Mouse (Mus musculus): ENCODE results near the gene Colq. TPM values are rescaled to one million over a fixed set of nuclear protein-coding genes. Genes with fewer than 3 reads are reported as not detected.
A peak's percentile ranks its signal among the peaks of the same experiment; 100 is the strongest.
"Not testable (repeated sequence)": the region's sequence is repeated elsewhere in the genome, so short reads cannot be mapped to it uniquely, and the experiment has no call there.

Gene Colq
- 0.16 TPM in 2 replicates for polyA plus RNA-seq (2012; rRNA removed)

DNA sequence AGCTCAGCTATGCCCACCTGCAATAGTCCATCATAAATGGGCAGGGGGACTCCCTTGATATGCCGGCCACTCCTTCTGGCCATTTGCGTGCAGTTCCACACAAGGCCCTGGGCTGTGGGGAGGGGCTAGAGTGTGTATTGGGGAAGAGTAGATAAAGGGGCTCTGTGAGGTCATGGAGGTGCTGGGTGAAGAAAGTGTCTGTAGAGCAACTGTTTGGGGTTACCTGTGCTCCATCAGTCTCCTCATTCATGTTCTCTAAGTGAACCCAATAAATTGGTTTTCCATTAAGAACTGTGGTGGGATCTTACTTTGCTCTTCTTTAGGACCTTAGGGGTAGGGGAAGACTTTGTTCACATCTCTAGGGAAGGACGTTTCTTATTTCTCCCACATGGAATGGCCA is at the start of gene Colq:
TSS of gene Colq (minus strand) at position 101 of the 400 bp plus-strand sequence.
- no peak for DNase-seq (ENCODE audit: low read depth)
- TF ChIP-seq POLR2A (IDR thresholded peaks at IDR 0.05; ENCODE audit: borderline replicate concordance, extremely low read depth, insufficient read depth, insufficient read length, poor library complexity, severe bottlenecking) (no peak), CTCF (IDR thresholded peaks at IDR 0.05; ENCODE audit: borderline replicate concordance, extremely low read depth, insufficient read depth, insufficient read length) (no peak)

DNA sequence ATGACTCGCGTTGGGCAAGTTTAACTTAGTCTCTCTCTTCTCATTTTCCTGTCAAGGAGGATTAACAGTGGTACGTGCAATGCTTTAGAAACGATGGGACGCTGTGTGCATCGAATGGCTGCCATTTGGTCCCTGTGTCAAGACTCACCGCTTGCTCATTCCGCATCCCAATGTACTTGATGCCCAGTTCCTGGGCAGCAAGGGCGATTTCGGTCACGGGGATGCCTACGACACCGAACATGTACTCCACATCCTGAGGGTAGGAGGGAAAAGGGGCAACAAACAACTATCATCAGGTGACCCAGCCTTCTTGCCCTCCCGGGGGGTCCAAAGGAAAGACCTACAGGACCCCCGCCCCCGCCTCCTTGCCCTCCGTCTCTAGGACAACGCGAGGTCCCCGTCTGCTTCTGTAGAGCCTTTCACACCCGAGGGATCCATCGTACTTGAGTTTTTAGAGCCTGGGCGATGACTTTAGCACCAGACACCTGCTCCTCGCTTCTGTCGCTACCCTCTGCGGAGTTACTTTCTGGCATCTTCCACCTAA is 49.3 kb upstream of the Colq start, which contains the start of gene Gm49387:
TSS of gene Gm49387 (minus strand) at position 533 of the 544 bp plus-strand sequence.
- TF ChIP-seq POLR2A (IDR thresholded peaks at IDR 0.05; ENCODE audit: borderline replicate concordance, extremely low read depth, insufficient read depth, insufficient read length, poor library complexity, severe bottlenecking) (no peak), CTCF (IDR thresholded peaks at IDR 0.05; ENCODE audit: borderline replicate concordance, extremely low read depth, insufficient read depth, insufficient read length) (no peak)
- DNase-seq (ENCODE audit: low read depth) = no peak

DNA sequence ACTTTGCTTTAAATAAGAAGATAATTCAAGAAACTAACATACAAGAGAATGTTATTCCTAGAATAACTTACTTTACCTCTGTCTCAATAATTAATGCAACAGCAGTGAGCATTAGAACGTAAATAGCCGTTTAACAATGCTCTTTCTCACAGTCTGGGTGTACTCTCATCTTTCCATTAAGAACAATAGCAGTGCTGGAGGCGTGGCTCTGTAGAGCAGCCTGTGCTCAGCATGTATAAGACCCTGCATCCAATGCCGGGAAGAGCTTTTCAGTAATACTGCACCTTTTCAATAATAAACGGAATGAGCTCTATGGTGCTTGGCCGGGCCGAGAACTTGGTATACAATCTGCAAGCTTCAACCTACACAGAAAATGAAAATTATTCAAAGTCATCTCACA is 39.5 kb upstream of the Colq start:
- DNase-seq (ENCODE audit: low read depth) = peak; percentile 62
- TF ChIP-seq CTCF (IDR thresholded peaks at IDR 0.05; ENCODE audit: borderline replicate concordance, extremely low read depth, insufficient read depth, insufficient read length) (no peak), POLR2A (IDR thresholded peaks at IDR 0.05; ENCODE audit: borderline replicate concordance, extremely low read depth, insufficient read depth, insufficient read length, poor library complexity, severe bottlenecking) (no peak)

DNA sequence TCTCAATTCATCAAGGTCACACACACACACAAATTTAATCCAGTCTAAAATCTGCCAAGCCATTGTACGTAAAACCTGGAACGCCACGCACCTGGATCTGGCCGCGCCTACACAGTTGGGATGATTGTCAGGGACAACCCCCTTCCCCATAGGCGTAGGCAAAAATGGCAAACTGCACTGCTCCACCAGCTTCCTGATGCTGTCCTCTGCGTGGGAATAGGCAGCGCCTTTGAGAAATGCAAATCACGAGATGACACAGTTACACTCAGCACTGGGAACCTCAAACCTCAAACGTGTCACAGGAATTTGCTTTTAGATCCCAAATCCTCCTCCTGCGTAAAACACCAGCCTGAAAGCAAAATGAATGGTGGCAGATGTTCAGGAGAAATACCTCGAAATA is 31.6 kb upstream of the Colq start:
- DNase-seq (ENCODE audit: low read depth) = no peak
- TF ChIP-seq CTCF (IDR thresholded peaks at IDR 0.05; ENCODE audit: borderline replicate concordance, extremely low read depth, insufficient read depth, insufficient read length) = no peak
- no peak for TF ChIP-seq POLR2A (IDR thresholded peaks at IDR 0.05; ENCODE audit: borderline replicate concordance, extremely low read depth, insufficient read depth, insufficient read length, poor library complexity, severe bottlenecking)

DNA sequence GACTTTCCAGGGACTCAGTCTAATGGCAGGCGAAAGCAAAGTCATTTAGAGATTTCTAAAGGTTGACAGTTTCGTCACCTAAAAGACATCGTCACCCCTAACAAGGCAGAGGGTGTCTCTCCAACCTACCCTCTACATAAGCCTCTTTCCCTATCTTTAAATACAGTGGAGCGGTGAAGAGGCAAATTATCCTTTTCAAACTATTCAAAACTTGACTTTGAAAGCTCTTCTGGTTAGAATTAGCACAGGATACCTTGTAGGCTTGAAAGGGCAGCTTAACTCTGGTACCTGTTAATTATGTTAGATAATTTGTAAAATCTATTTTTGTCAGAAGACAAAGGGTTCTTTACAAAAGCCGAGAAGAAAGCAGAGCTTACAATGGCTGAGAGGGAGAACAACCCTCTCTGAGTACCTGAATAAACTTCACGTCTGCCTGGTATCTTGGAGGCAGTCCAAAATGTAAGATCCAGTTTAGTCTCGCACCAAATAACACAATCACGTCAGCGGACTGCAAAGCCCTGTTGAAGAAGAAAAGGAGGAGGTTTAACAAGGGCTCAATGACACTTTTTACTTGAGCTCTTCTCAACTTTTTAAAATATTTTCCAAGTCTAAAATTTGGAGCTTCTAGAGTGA is 29.6 kb upstream of the Colq start:
- peak; percentile 47 for DNase-seq (ENCODE audit: low read depth)
- no peak for TF ChIP-seq POLR2A (IDR thresholded peaks at IDR 0.05; ENCODE audit: borderline replicate concordance, extremely low read depth, insufficient read depth, insufficient read length, poor library complexity, severe bottlenecking)
- TF ChIP-seq CTCF (IDR thresholded peaks at IDR 0.05; ENCODE audit: borderline replicate concordance, extremely low read depth, insufficient read depth, insufficient read length) = no peak

DNA sequence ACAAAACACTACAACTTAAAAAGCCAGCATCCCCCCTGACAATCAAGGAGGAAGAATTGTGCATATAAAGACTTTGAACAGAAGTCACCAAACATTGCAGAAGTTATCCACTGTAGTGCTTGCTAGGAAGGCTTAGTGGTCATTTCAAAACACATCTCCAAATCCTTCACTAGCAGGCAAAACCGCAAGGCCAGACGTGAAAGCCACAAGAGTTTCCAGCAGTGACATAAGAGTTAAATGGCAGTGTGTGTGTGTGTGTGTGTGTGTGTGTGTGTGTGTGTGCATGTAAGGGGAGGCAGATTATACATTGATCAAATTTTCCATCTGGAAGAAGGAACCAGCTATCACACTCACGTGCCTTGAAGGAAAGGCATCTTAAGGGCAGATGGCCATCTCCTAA is 26.9 kb upstream of the Colq start:
- TF ChIP-seq POLR2A (IDR thresholded peaks at IDR 0.05; ENCODE audit: borderline replicate concordance, extremely low read depth, insufficient read depth, insufficient read length, poor library complexity, severe bottlenecking) = no peak
- no peak for TF ChIP-seq CTCF (IDR thresholded peaks at IDR 0.05; ENCODE audit: borderline replicate concordance, extremely low read depth, insufficient read depth, insufficient read length)
- DNase-seq (ENCODE audit: low read depth) = no peak

DNA sequence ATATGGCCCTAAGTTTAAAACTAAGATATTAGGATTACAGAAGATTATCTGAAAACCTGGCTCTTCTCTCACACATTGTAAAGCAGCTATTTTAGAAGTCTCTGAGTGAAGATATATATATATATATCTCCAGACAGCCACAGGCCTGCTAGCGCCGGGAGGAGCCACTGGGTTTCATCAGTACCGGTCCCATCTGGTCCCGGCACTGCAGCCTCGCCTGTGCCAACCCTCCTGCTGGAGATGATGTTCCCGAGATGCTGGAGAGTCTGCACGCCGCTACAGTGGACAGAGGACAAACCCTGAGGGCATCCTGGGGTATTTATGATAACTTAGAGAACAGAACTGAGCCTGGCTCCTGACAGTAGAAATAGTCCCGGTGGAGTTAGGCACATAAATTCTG is 26.1 kb upstream of the Colq start:
- TF ChIP-seq CTCF (IDR thresholded peaks at IDR 0.05; ENCODE audit: borderline replicate concordance, extremely low read depth, insufficient read depth, insufficient read length) (no peak), POLR2A (IDR thresholded peaks at IDR 0.05; ENCODE audit: borderline replicate concordance, extremely low read depth, insufficient read depth, insufficient read length, poor library complexity, severe bottlenecking) (no peak)
- DNase-seq (ENCODE audit: low read depth) = no peak

DNA sequence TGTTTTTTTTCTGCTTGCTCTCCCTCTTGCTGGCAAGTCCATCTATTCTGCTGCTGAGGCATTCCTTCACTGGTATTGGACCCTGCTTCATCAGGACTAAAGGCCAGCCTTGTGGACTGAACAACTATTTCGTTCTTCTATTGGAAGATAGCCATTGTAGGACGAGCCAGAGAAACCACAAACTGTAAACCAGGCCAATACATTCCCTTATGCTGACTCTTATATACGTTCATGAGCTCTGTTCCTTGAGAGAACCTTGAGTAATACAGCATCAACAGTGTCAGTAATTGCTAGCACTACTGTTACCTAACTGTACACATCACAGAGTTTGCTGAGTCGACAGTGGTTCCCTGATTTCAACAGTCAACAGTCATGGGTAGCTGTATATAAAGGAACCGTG is 22.5 kb upstream of the Colq start:
- TF ChIP-seq POLR2A (IDR thresholded peaks at IDR 0.05; ENCODE audit: borderline replicate concordance, extremely low read depth, insufficient read depth, insufficient read length, poor library complexity, severe bottlenecking) = no peak
- no peak for TF ChIP-seq CTCF (IDR thresholded peaks at IDR 0.05; ENCODE audit: borderline replicate concordance, extremely low read depth, insufficient read depth, insufficient read length)
- DNase-seq (ENCODE audit: low read depth) = no peak

DNA sequence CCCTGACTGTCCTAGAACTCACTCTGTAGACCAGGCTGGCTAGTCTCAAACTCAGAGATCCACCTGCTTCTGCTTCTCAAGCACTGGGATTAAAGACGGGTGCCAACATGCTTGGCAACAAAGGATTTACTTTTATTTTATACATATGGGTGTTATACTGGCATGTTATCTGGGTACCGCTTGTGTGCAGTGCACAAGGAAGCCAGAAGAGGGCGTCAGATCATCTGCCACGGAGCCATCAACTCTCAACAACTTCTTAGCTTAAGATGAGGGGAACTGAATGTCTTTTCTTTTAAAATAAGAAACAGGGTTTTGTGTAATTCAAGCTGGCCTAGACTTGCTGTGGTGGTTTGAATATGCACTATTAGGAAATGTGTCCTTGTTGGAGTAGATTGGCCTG is 20.8 kb upstream of the Colq start:
- no peak for DNase-seq (ENCODE audit: low read depth)

DNA sequence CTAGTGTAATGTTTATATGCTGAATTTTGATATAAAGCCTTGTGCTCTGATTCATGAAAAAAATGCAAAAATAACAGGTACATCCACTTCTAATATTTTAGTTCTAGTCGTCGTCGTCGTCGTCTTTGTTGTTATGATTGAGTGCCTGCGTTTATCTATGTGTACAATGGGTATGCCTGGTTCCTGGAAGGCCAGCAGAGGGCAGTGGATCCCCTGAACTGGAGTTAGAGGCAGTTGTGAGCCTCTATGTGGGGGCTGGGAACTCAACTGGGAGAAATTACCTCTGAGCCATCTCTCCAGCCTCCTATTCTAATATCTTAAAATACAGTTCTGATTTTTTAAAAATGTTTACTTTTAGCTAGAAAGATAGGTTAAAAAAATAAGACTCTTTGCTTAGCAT is 14.4 kb upstream of the Colq start:
- no peak for DNase-seq (ENCODE audit: low read depth)
- peak; percentile 14; the same call in 1 of the 2 replicates for TF ChIP-seq CTCF (IDR thresholded peaks at IDR 0.05; ENCODE audit: borderline replicate concordance, extremely low read depth, insufficient read depth, insufficient read length)
- TF ChIP-seq POLR2A (IDR thresholded peaks at IDR 0.05; ENCODE audit: borderline replicate concordance, extremely low read depth, insufficient read depth, insufficient read length, poor library complexity, severe bottlenecking) = no peak

More for the DNA sequence above, 20.8 kb upstream of the Colq start:
- TF ChIP-seq POLR2A (IDR thresholded peaks at IDR 0.05; ENCODE audit: borderline replicate concordance, extremely low read depth, insufficient read depth, insufficient read length, poor library complexity, severe bottlenecking) = no peak
- TF ChIP-seq CTCF (IDR thresholded peaks at IDR 0.05; ENCODE audit: borderline replicate concordance, extremely low read depth, insufficient read depth, insufficient read length) = peak; percentile 17; the same call in 1 of the 2 replicates

DNA sequence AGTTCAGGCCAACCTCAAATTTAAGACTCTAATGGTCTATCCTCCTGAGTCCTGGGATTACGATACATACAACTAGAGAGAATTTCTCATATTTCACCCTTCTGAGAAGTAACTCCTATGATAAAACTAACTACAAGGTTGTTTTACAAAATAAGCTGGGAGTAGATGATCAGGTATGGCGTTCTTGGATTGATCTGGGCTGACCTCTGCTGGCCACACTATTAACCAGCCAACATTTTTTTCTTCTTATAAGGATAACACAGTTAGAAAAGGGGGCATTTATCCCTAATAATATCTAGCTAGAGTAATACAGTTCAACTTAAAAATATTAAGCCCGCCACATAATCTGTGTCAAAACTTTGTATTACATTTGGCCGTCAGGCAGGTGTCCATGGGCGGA is 13.8 kb upstream of the Colq start:
- no peak for TF ChIP-seq POLR2A (IDR thresholded peaks at IDR 0.05; ENCODE audit: borderline replicate concordance, extremely low read depth, insufficient read depth, insufficient read length, poor library complexity, severe bottlenecking)
- no peak for TF ChIP-seq CTCF (IDR thresholded peaks at IDR 0.05; ENCODE audit: borderline replicate concordance, extremely low read depth, insufficient read depth, insufficient read length)
- DNase-seq (ENCODE audit: low read depth) = peak; percentile 10

DNA sequence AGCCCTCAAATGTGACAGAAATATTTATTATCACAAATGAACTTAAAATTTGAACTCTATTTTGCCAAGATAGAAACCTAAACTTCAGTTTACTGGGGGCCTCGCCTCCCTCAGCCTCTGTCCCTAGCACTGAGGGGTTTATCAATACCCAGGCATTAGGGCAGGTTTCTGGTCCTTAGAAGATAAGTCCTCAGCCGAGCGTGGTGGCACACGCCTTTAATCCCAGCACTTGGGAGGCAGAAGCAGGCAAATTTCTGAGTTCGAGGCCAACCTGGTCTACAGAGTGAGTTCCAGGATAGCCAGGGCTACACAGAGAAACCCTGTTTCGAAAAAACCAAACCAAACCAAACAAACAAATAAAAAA is 11.5 kb upstream of the Colq start:
- not testable (repeated sequence) for DNase-seq (ENCODE audit: low read depth)
